Mouse (Mus musculus) limb, embryonic 14.5 days (tissue): Measurements from ENCODE around the gene Ppfia4. TPM values are rescaled to one million over a fixed set of nuclear protein-coding genes. Genes with fewer than 3 reads are reported as not detected.

Experiments used
- ATAC-seq: fragments of 200-750 bp; cut with Nextera tagmentation; 2 replicates; pipeline ENCODE4 v1.8.0; 2017; ENCODE audit warnings: low read depth, moderate number of reproducible peaks, moderate TSS enrichment; ENCODE audit not compliant: low FRiP score
- DNase-seq: peaks from one replicate; pipeline ENCODE4 v3.0.0-alpha.2; 2015; ENCODE audit warnings: low spot score
- H3K27ac ChIP-seq: fragments of 300-500 bp; sonication (generic); replicated peaks from 2 replicates; pipeline ENCODE4 v1.5.1; 2014; ENCODE audit warnings: low read depth, mild to moderate bottlenecking, low read length, moderate library complexity, mixed read lengths
- H3K27me3 ChIP-seq: fragments of 300-500 bp; sonication (generic); 2 replicates; pipeline ENCODE4 v1.6.1; 2014; ENCODE audit warnings: low read length, mixed read lengths; ENCODE audit not compliant: control insufficient read depth, insufficient read depth
- H3K36me3 ChIP-seq: fragments of 300-500 bp; sonication (generic); 2 replicates; pipeline ENCODE4 v1.6.1; 2014; ENCODE audit warnings: mild to moderate bottlenecking, low read length, moderate library complexity, mixed read lengths; ENCODE audit not compliant: control insufficient read depth, insufficient read depth
- H3K4me1 ChIP-seq: fragments of 300-500 bp; sonication (generic); 2 replicates; pipeline ENCODE4 v1.6.1; 2014; ENCODE audit warnings: antibody characterized with exemption, low read length, mixed read lengths; ENCODE audit not compliant: control insufficient read depth, insufficient read depth
- H3K4me2 ChIP-seq: fragments of 300-500 bp; sonication (generic); replicated peaks from 2 replicates; pipeline ENCODE4 v1.6.1; 2014; ENCODE audit warnings: low read depth, mild to moderate bottlenecking, low read length, moderate library complexity; ENCODE audit not compliant: severe bottlenecking
- H3K4me3 ChIP-seq: fragments of 300-500 bp; sonication (generic); replicated peaks from 2 replicates; pipeline ENCODE4 v1.5.1; 2014; ENCODE audit warnings: low read length
- H3K9ac ChIP-seq: fragments of 300-500 bp; sonication (generic); 2 replicates; pipeline ENCODE4 v1.6.1; 2014; ENCODE audit warnings: mild to moderate bottlenecking, low read depth, low read length, moderate library complexity; ENCODE audit not compliant: severe bottlenecking
- H3K9me3 ChIP-seq: fragments of 300-500 bp; sonication (generic); 2 replicates; pipeline ENCODE4 v1.6.1; 2016; ENCODE audit warnings: low read length; ENCODE audit not compliant: control insufficient read depth
- POLR2A ChIP-seq: fragments of 200-500 bp; IDR thresholded peaks from 2 replicates; pipeline ENCODE4 v1.8.0; 2012; ENCODE audit warnings: inconsistent platforms, mild to moderate bottlenecking, moderate library complexity, borderline replicate concordance; ENCODE audit not compliant: insufficient read depth, insufficient read length; ENCODE audit errors: extremely low read depth
- WGBS: fragments of 180-500 bp; shearing (Covaris S2); extraction: QIAGEN DNeasy Blood & Tissue Kit; methylation state at CpG from one replicate; pipeline ENCODE4 v1.1.7; 2014; 5-methylcytosine and 5-hydroxymethylcytosine counted together
- polyA plus RNA-seq, 2 experiments: library from polyadenylated mRNA; depleted of rRNA in 1 of 2; stranded (reverse) in 1 of 2; unstranded in 1 of 2; fragments of >200 nt; fragmentation: Nextera tagmentation in 1 of 2; extraction: Ambion mirVana in 1 of 2; gene quantifications; 2 replicates each; pipeline versions ENCODE4 v1.2.1 to v1.2.3; 2012 to 2014

The Ppfia4 gene
- polyA plus RNA-seq, 2 experiments = 10.9 to 32.3 TPM

DNA sequence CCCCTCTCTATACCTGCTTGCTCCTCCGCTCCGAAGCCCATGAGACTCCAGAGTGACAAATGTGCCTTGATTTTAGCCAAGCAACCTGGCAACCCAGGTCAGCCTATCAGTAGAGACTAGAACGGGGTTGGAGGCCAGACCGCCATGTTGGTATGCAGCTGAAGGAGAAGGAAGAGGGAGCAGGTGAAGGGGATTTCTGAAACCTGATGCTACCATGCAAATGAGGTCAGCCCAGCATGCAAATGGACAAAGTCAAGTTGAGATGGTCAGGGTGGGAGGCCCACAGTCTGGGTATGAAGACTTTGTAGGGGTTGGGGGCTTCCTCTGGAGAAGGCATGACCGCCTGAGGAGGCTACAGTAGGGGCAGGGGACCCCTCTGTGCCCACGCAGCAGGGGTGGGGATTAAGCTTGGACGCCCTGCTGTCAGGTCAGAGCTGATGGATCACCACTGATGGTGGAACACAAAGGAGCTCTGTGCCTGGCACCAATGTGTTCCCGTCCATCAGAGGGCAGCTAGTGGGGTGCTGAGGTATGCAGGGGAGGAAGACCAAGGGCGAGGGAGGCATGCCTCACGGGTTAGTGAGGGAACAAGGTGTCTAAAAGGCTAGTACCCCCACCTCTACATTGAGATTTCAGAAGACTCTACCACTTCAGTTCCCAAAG, 47.1 kb downstream of the Ppfia4 start:
- H3K4me2 ChIP-seq = no peak overlapping the region
- H3K4me1 ChIP-seq = peaks cover 9% of the 10 kb centered on the region
- H3K27me3 ChIP-seq = no peaks in the 10 kb centered on the region
- WGBS = 59% methylated on average over 10 of the region's 10 CpGs
- H3K9ac ChIP-seq = no peak overlapping the region
- TF ChIP-seq POLR2A = no peak
- H3K4me3 ChIP-seq = no peak overlapping the region
- no peaks in the 10 kb centered on the region for H3K36me3 ChIP-seq
- H3K9me3 ChIP-seq = no peaks in the 10 kb centered on the region
- ATAC-seq (peak; percentile 25; the same call in 1 of the 2 replicates), DNase-seq (no peak)
- no peak overlapping the region for H3K27ac ChIP-seq

DNA sequence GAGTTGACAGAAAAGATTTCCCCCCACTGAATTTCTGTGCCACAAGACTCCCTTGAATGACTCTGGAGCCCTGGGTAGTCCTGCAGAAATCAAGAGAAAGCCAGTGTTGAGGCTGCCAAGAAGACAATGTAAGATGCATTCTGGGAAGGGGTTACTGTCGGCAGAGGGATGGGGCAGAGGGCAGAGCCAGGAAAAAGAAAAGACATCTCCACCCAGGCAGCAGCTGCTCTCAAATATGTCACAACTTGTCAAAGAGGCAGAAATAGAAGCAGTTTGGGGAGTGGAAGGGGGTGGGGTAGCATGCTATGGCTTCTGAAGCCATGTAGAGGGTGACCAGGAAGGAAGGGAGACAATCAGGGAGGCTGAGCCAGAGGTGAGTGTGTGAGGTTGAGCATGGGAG, 49.6 kb downstream of the Ppfia4 start:
- H3K9me3 ChIP-seq = no peaks in the 10 kb centered on the region
- H3K4me1 ChIP-seq = no peaks in the 10 kb centered on the region
- no peak overlapping the region for H3K27ac ChIP-seq
- no peak overlapping the region for H3K4me3 ChIP-seq
- H3K9ac ChIP-seq = no peak overlapping the region
- no peaks in the 10 kb centered on the region for H3K27me3 ChIP-seq
- WGBS = 63% methylated on average over 1 of the region's 1 CpGs
- no peak for TF ChIP-seq POLR2A
- H3K36me3 ChIP-seq = no peaks in the 10 kb centered on the region
- DNase-seq (no peak), ATAC-seq (no peak)
- H3K4me2 ChIP-seq = no peak overlapping the region

DNA sequence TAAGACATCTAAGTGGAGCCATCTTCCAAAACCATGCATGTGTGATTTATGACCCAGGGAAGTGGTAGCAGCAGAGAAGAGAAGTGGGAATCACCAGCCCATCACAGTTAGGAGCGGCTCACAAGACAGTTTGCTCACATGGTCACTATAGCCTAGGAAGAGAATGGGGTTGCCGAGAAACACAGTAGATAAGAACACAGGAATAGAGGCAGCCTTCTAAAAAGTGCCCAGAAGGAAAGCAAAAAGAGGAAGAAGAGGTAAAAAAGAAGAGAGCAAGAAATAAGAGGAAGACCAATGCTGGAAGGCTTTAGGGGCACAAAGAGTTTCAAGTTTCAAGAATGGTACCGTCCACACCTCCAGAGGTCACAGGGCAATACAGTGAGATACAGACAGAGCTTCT, 50.4 kb downstream of the Ppfia4 start:
- no peak overlapping the region for H3K9ac ChIP-seq
- TF ChIP-seq POLR2A = no peak
- no peak overlapping the region for H3K4me2 ChIP-seq
- WGBS = 61% methylated on average over 3 of the region's 3 CpGs
- no peaks in the 10 kb centered on the region for H3K9me3 ChIP-seq
- ATAC-seq (no peak), DNase-seq (no peak)
- H3K27ac ChIP-seq = no peak overlapping the region
- H3K36me3 ChIP-seq = no peaks in the 10 kb centered on the region
- H3K4me1 ChIP-seq = no peaks in the 10 kb centered on the region
- no peak overlapping the region for H3K4me3 ChIP-seq
- H3K27me3 ChIP-seq = no peaks in the 10 kb centered on the region

DNA sequence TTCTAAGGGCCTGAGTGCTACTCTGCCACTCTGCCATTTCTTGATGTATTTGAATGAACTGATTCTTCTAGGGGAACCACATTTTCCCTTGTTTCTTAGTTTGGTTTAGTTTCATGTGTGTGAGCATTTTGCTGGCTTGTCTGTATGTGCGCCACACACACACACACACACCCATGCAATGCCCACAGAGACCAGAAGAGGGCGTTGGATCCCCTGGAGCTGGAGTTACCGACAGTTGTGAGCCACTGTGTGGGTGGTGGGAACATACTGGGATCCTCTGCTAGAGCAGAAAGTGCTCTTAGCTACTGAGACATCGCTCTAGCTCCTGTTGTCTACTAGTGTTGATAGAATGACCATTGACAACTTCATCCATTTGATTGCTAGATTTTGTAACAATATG, 51.2 kb downstream of the Ppfia4 start:
- H3K36me3 ChIP-seq = no peaks in the 10 kb centered on the region
- DNase-seq = no peak
- H3K4me2 ChIP-seq = no peak overlapping the region
- H3K9me3 ChIP-seq = no peaks in the 10 kb centered on the region
- H3K4me1 ChIP-seq = no peaks in the 10 kb centered on the region
- H3K27ac ChIP-seq = no peak overlapping the region
- ATAC-seq = no peak
- no peaks in the 10 kb centered on the region for H3K27me3 ChIP-seq
- no peak overlapping the region for H3K9ac ChIP-seq
- WGBS = 75% methylated on average over 4 of the region's 4 CpGs
- no peak for TF ChIP-seq POLR2A
- H3K4me3 ChIP-seq = no peak overlapping the region

DNA sequence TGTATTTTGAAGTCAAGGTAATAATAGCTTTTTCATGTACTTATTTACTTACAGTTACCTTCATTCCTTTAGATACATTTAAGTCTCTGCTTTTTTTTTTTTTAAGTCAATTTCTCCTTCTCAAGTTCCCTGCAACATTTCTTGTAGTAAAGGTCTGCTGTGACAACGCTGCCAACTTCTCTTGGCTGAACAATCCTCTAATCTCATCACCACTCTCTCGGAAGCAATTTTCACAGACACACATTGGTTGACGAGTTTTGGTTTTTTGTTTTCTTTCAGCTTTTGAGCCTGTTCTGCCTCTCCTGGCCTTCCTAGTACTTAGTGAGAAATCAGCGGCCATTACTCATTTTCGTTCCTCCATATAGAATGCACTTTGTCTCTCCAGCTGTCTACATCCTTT, 52.6 kb downstream of the Ppfia4 start:
- Histone ChIP-seq H3K4me3 (no peak overlapping the region), H3K27me3 (no peaks in the 10 kb centered on the region), H3K9me3 (no peaks in the 10 kb centered on the region), H3K36me3 (no peaks in the 10 kb centered on the region), H3K4me1 (no peaks in the 10 kb centered on the region), H3K27ac (no peak overlapping the region), H3K4me2 (no peak overlapping the region), H3K9ac (no peak overlapping the region)
- no peak for TF ChIP-seq POLR2A
- ATAC-seq (no peak), DNase-seq (no peak)
- WGBS = 83% methylated on average over 5 of the region's 5 CpGs

DNA sequence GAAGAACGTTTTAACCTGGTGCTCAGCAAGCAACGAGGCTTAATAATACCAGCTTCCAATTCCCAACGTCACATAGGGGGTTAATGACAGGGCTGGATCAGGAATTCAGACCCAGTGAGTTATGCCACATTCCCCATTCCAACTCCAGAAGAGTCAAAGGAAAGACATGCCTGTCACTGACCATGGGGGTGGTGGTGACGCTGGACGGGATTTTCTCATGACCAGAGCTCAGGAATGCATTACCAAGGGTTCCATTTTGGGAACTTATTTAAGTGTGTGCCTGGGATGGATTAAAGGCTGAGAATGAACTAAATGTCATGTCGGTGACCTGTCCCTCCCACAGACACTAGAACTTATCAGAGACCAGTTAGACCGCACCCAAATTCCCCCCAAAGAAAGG, 55.9 kb downstream of the Ppfia4 start:
- H3K4me1 ChIP-seq = peaks cover 13% of the 10 kb centered on the region; the same call in 1 of the 2 replicates
- no peaks in the 10 kb centered on the region for H3K9me3 ChIP-seq
- no peak overlapping the region for H3K9ac ChIP-seq
- no peak overlapping the region for H3K4me2 ChIP-seq
- TF ChIP-seq POLR2A = no peak
- no peak overlapping the region for H3K27ac ChIP-seq
- H3K27me3 ChIP-seq = no peaks in the 10 kb centered on the region
- no peak overlapping the region for H3K4me3 ChIP-seq
- WGBS = 76% methylated on average over 7 of the region's 7 CpGs
- no peak for ATAC-seq
- no peaks in the 10 kb centered on the region for H3K36me3 ChIP-seq
- DNase-seq = no peak
